Mouse (Mus musculus) kidney, embryonic 15.5 days (tissue): ENCODE data around the gene Phf21a. TPM values are rescaled to one million over a fixed set of nuclear protein-coding genes. Genes with fewer than 3 reads are reported as not detected.

Experiments used
- ATAC-seq: fragments of 200-750 bp; cut with Nextera tagmentation; replicated peaks from 2 replicates; pipeline ENCODE4 v1.8.0; 2017; ENCODE audit warnings: moderate TSS enrichment; ENCODE audit not compliant: low FRiP score
- H3K27ac ChIP-seq: fragments of 300-500 bp; sonication (generic); 2 replicates; pipeline ENCODE4 v1.5.1; 2015; ENCODE audit warnings: mild to moderate bottlenecking, inconsistent platforms
- H3K27me3 ChIP-seq: fragments of 300-500 bp; sonication (generic); 2 replicates; pipeline ENCODE4 v1.6.1; 2015; ENCODE audit warnings: inconsistent platforms
- H3K36me3 ChIP-seq: fragments of 300-500 bp; sonication (generic); 2 replicates; pipeline ENCODE4 v1.6.1; 2015; ENCODE audit warnings: inconsistent platforms
- H3K4me1 ChIP-seq: fragments of 300-500 bp; sonication (generic); 2 replicates; pipeline ENCODE4 v1.6.1; 2015; ENCODE audit warnings: inconsistent platforms
- H3K4me2 ChIP-seq: fragments of 300-500 bp; sonication (generic); 2 replicates; pipeline ENCODE4 v1.6.1; 2015; ENCODE audit warnings: moderate library complexity, mild to moderate bottlenecking, inconsistent platforms
- H3K4me3 ChIP-seq: fragments of 300-500 bp; sonication (generic); replicated peaks from 2 replicates; pipeline ENCODE4 v1.5.1; 2015; ENCODE audit warnings: mild to moderate bottlenecking, inconsistent platforms
- H3K9ac ChIP-seq: fragments of 300-500 bp; sonication (generic); 2 replicates; pipeline ENCODE4 v1.6.1; 2015; ENCODE audit warnings: mild to moderate bottlenecking, inconsistent platforms
- H3K9me3 ChIP-seq: fragments of 300-500 bp; sonication (generic); replicated peaks from 2 replicates; pipeline ENCODE4 v1.6.1; 2016; ENCODE audit warnings: inconsistent platforms
- WGBS: fragments of 180-500 bp; shearing (Covaris S2); methylation state at CpG from one replicate; pipeline ENCODE4 v1.1.7; 2015; ENCODE audit warnings: mixed read lengths; 5-methylcytosine and 5-hydroxymethylcytosine counted together
- polyA plus RNA-seq: library from polyadenylated mRNA; unstranded; fragments of >200 nt; fragmentation: Nextera tagmentation; extraction: Ambion mirVana; gene quantifications from 2 replicates; pipeline ENCODE4 v1.2.1, GENCODE M21; 2015

Gene Phf21a
- polyA plus RNA-seq, 1 experiment from 2014 or later: 32.3 TPM

GRCm38 (mm10) chr2:92210409-92210808, 117.5 kb downstream of the Phf21a start:
- Histone ChIP-seq H3K4me1 (no peaks in the 10 kb centered on the region), H3K27ac (no peak overlapping the region), H3K9me3 (no peaks in the 10 kb centered on the region), H3K36me3 (peaks cover 19% of the 10 kb centered on the region), H3K9ac (no peak overlapping the region), H3K27me3 (no peaks in the 10 kb centered on the region), H3K4me3 (no peak overlapping the region), H3K4me2 (no peak overlapping the region)
- ATAC-seq: no peak
- 96% methylated on average over 1 of the region's 1 CpGs for WGBS

GRCm38 (mm10) chr2:92221431-92221830, 128.5 kb downstream of the Phf21a start:
- Histone ChIP-seq H3K36me3 (peaks cover 51% of the 10 kb centered on the region), H3K4me2 (no peak overlapping the region), H3K27ac (no peak overlapping the region), H3K4me1 (no peaks in the 10 kb centered on the region), H3K9me3 (no peaks in the 10 kb centered on the region), H3K27me3 (no peaks in the 10 kb centered on the region), H3K4me3 (no peak overlapping the region), H3K9ac (no peak overlapping the region)
- 85% methylated on average over 6 of the region's 6 CpGs for WGBS
- no peak for ATAC-seq

GRCm38 (mm10) chr2:92225592-92225991, 132.7 kb downstream of the Phf21a start:
- Histone ChIP-seq H3K36me3 (peaks cover 49% of the 10 kb centered on the region), H3K4me3 (no peak overlapping the region), H3K27ac (no peak overlapping the region), H3K9me3 (no peaks in the 10 kb centered on the region), H3K27me3 (no peaks in the 10 kb centered on the region), H3K9ac (no peak overlapping the region), H3K4me1 (no peaks in the 10 kb centered on the region), H3K4me2 (no peak overlapping the region)
- ATAC-seq: no peak
- 60% methylated on average over 1 of the region's 1 CpGs for WGBS

- Histone ChIP-seq H3K9ac (no peak overlapping the region), H3K9me3 (no peaks in the 10 kb centered on the region), H3K4me2 (no peak overlapping the region), H3K4me1 (no peaks in the 10 kb centered on the region), H3K36me3 (peaks cover 56% of the 10 kb centered on the region), H3K27me3 (no peaks in the 10 kb centered on the region), H3K4me3 (no peak overlapping the region), H3K27ac (no peak overlapping the region)
- ATAC-seq: no peak
- 87% methylated on average over 9 of the region's 9 CpGs for WGBS
Observed at GRCm38 (mm10) chr2:92229973-92230372, 137.1 kb downstream of the Phf21a start.

GRCm38 (mm10) chr2:92231706-92232105, 138.8 kb downstream of the Phf21a start:
- no peak overlapping the region for H3K27ac ChIP-seq
- H3K4me1 ChIP-seq: no peaks in the 10 kb centered on the region
- ATAC-seq: no peak
- no peaks in the 10 kb centered on the region for H3K27me3 ChIP-seq
- peaks cover 62% of the 10 kb centered on the region for H3K36me3 ChIP-seq
- no peak overlapping the region for H3K4me3 ChIP-seq
- H3K9me3 ChIP-seq: no peaks in the 10 kb centered on the region
- H3K9ac ChIP-seq: no peak overlapping the region
- H3K4me2 ChIP-seq: no peak overlapping the region

GRCm38 (mm10) chr2:92234768-92235332, 141.9 kb downstream of the Phf21a start:
- 65% methylated on average over 5 of the region's 5 CpGs for WGBS
- H3K4me3 ChIP-seq: no peak overlapping the region
- H3K27ac ChIP-seq: no peak overlapping the region
- no peaks in the 10 kb centered on the region for H3K27me3 ChIP-seq
- H3K4me1 ChIP-seq: no peaks in the 10 kb centered on the region
- H3K9ac ChIP-seq: no peak overlapping the region
- ATAC-seq: no peak
- H3K9me3 ChIP-seq: no peaks in the 10 kb centered on the region
- H3K4me2 ChIP-seq: no peak overlapping the region
- H3K36me3 ChIP-seq: peaks cover 75% of the 10 kb centered on the region

- Histone ChIP-seq H3K36me3 (peaks cover 44% of the 10 kb centered on the region), H3K4me2 (no peak overlapping the region), H3K27ac (no peak overlapping the region), H3K27me3 (no peaks in the 10 kb centered on the region), H3K9ac (no peak overlapping the region), H3K4me1 (no peaks in the 10 kb centered on the region), H3K4me3 (no peak overlapping the region), H3K9me3 (no peaks in the 10 kb centered on the region)
- 82% methylated on average over 2 of the region's 2 CpGs for WGBS
- ATAC-seq: no peak
Observed at GRCm38 (mm10) chr2:92240299-92240698, 147.4 kb downstream of the Phf21a start.

- Histone ChIP-seq H3K36me3 (peaks cover 39% of the 10 kb centered on the region), H3K27me3 (no peaks in the 10 kb centered on the region), H3K9ac (no peak overlapping the region), H3K4me1 (no peaks in the 10 kb centered on the region), H3K4me3 (no peak overlapping the region), H3K9me3 (no peaks in the 10 kb centered on the region), H3K4me2 (no peak overlapping the region), H3K27ac (no peak overlapping the region)
- no peak for ATAC-seq
- 93% methylated on average over 2 of the region's 2 CpGs for WGBS
Observed at GRCm38 (mm10) chr2:92240816-92241215, 147.9 kb downstream of the Phf21a start.

- WGBS: 84% methylated on average over 3 of the region's 3 CpGs
- Histone ChIP-seq H3K27me3 (no peaks in the 10 kb centered on the region), H3K4me1 (no peaks in the 10 kb centered on the region), H3K9me3 (no peaks in the 10 kb centered on the region), H3K9ac (no peak overlapping the region), H3K36me3 (peaks cover 34% of the 10 kb centered on the region), H3K4me3 (no peak overlapping the region), H3K27ac (no peak overlapping the region), H3K4me2 (no peak overlapping the region)
- ATAC-seq: no peak
Observed at GRCm38 (mm10) chr2:92241317-92241716, 148.4 kb downstream of the Phf21a start.

- ATAC-seq: no peak
- H3K27ac ChIP-seq: no peak overlapping the region
- no peaks in the 10 kb centered on the region for H3K9me3 ChIP-seq
- 94% methylated on average over 1 of the region's 1 CpGs for WGBS
- no peak overlapping the region for H3K4me3 ChIP-seq
- no peaks in the 10 kb centered on the region for H3K27me3 ChIP-seq
- peaks cover 37% of the 10 kb centered on the region for H3K36me3 ChIP-seq
- no peak overlapping the region for H3K4me2 ChIP-seq
- H3K9ac ChIP-seq: no peak overlapping the region
- H3K4me1 ChIP-seq: no peaks in the 10 kb centered on the region
Observed at GRCm38 (mm10) chr2:92246112-92246511, 153.2 kb downstream of the Phf21a start.

GRCm38 (mm10) chr2:92247711-92248110, 154.8 kb downstream of the Phf21a start:
- Histone ChIP-seq H3K36me3 (peaks cover 38% of the 10 kb centered on the region), H3K9ac (no peak overlapping the region), H3K9me3 (no peaks in the 10 kb centered on the region), H3K4me2 (no peak overlapping the region), H3K27me3 (no peaks in the 10 kb centered on the region), H3K4me3 (no peak overlapping the region), H3K4me1 (no peaks in the 10 kb centered on the region), H3K27ac (no peak overlapping the region)
- no peak for ATAC-seq
- 97% methylated on average over 2 of the region's 2 CpGs for WGBS

- Histone ChIP-seq H3K4me3 (no peak overlapping the region), H3K9ac (no peak overlapping the region), H3K27ac (no peak overlapping the region), H3K27me3 (no peaks in the 10 kb centered on the region), H3K36me3 (peaks cover 30% of the 10 kb centered on the region), H3K9me3 (no peaks in the 10 kb centered on the region), H3K4me2 (no peak overlapping the region), H3K4me1 (no peaks in the 10 kb centered on the region)
- WGBS: 84% methylated on average over 2 of the region's 2 CpGs
- ATAC-seq: no peak
Observed at GRCm38 (mm10) chr2:92250472-92250871, 157.6 kb downstream of the Phf21a start.

- no peak for ATAC-seq
- no peak overlapping the region for H3K27ac ChIP-seq
- H3K4me2 ChIP-seq: no peak overlapping the region
- H3K27me3 ChIP-seq: no peaks in the 10 kb centered on the region
- WGBS: 86% methylated on average over 5 of the region's 5 CpGs
- H3K9me3 ChIP-seq: no peaks in the 10 kb centered on the region
- peaks cover 34% of the 10 kb centered on the region for H3K36me3 ChIP-seq
- no peak overlapping the region for H3K4me3 ChIP-seq
- no peaks in the 10 kb centered on the region for H3K4me1 ChIP-seq
- no peak overlapping the region for H3K9ac ChIP-seq
Observed at GRCm38 (mm10) chr2:92253777-92254176, 160.9 kb downstream of the Phf21a start.
